Mouse (Mus musculus) embryonic facial prominence, embryonic 13.5 days (tissue): ENCODE measurements around the gene Xrcc6. TPM values are rescaled to one million over a fixed set of nuclear protein-coding genes. Genes with fewer than 3 reads are reported as not detected.

ENCODE experiments used
- ATAC-seq: fragments of 200-750 bp; cut with Nextera tagmentation; 2 replicates; pipeline ENCODE4 v1.8.0; 2017; ENCODE audit warnings: low read depth; ENCODE audit not compliant: insufficient number of reproducible peaks, insufficient read depth, low FRiP score, low TSS enrichment
- H3K27ac ChIP-seq: fragments of 300-500 bp; sonication (generic); 2 replicates; pipeline ENCODE4 v1.5.1; 2015; ENCODE audit warnings: moderate library complexity, mild to moderate bottlenecking, inconsistent platforms
- H3K27me3 ChIP-seq: fragments of 300-500 bp; sonication (generic); 2 replicates; pipeline ENCODE4 v1.6.1; 2015; ENCODE audit warnings: mild to moderate bottlenecking, inconsistent platforms
- H3K36me3 ChIP-seq: fragments of 300-500 bp; sonication (generic); 2 replicates; pipeline ENCODE4 v1.6.1; 2015; ENCODE audit warnings: mild to moderate bottlenecking, inconsistent platforms
- H3K4me1 ChIP-seq: fragments of 300-500 bp; sonication (generic); 2 replicates; pipeline ENCODE4 v1.6.1; 2015; ENCODE audit warnings: inconsistent platforms
- H3K4me2 ChIP-seq: fragments of 300-500 bp; sonication (generic); 2 replicates; pipeline ENCODE4 v1.6.1; 2015; ENCODE audit warnings: moderate library complexity, mild to moderate bottlenecking, inconsistent platforms
- H3K4me3 ChIP-seq: fragments of 300-500 bp; sonication (generic); 2 replicates; pipeline ENCODE4 v1.5.1; 2015; ENCODE audit warnings: mild to moderate bottlenecking, inconsistent platforms
- H3K9ac ChIP-seq: fragments of 300-500 bp; sonication (generic); 2 replicates; pipeline ENCODE4 v1.6.1; 2015; ENCODE audit warnings: mild to moderate bottlenecking, inconsistent platforms
- H3K9me3 ChIP-seq: fragments of 300-500 bp; sonication (generic); 2 replicates; pipeline ENCODE4 v1.6.1; 2016; ENCODE audit warnings: inconsistent platforms
- WGBS: fragments of 180-500 bp; shearing (Covaris S2); methylation state at CpG from one replicate; pipeline ENCODE4 v1.1.7; 2015; ENCODE audit warnings: mixed read lengths; 5-methylcytosine and 5-hydroxymethylcytosine counted together
- polyA plus RNA-seq: library from polyadenylated mRNA; unstranded; fragments of >200 nt; fragmentation: Nextera tagmentation; extraction: Ambion mirVana; gene quantifications from 2 replicates; pipeline ENCODE4 v1.2.1, GENCODE M21; 2015

Gene Xrcc6
- polyA plus RNA-seq, 1 experiment from 2014 or later = 98.2 TPM

DNA sequence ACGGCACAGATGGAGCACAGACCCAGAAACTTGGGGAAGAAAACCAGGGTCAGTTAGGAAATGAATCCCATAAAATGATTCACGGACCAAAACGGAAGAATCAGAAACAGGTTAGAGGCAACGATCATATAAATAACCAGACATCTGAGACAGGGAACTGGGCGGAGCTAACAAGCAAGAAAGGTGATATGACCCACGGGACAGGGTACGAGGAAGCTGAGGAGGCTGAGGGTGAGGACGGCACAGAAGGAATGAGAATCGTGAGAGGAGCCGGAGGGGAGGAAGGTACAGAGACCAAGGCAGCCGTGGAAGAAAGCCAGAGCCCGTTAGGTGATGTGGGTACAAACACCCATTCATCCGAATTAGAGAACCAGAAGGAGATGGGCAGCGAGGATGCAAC is 76.3 kb downstream of the Xrcc6 start:
- Histone ChIP-seq H3K4me3 (no peak overlapping the region), H3K27ac (no peak overlapping the region), H3K9ac (no peak overlapping the region; the same call in 1 of the 2 replicates), H3K4me2 (peak overlapping the region; percentile 42), H3K36me3 (no peaks in the 10 kb centered on the region), H3K4me1 (peaks cover 13% of the 10 kb centered on the region), H3K9me3 (no peaks in the 10 kb centered on the region), H3K27me3 (peaks cover 43% of the 10 kb centered on the region)
- no peak for ATAC-seq
- 20% methylated on average over 14 of the region's 14 CpGs for WGBS

DNA sequence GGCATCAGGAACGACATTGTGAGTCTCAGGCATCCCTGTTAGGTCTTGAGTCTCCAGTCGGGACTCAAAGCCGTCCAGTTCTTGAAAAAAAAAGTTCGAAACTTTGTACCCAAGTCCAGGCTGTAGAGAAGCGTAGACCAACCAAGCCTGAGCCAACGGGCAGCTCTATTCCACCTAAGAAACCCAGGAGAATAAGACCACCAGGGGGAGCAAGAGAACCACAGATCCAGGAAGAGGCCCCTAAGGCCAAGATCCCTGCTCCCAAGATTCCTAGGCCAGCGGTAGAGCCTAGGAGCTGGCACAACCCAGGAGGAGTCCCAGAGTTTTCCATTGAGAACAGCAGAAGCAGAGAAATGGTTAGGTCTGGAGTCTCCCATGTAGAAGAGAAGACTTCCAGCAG is 77.9 kb downstream of the Xrcc6 start:
- Histone ChIP-seq H3K9ac (0 out of 2 replicates have a peak overlapping the region, but pooled peaks have one; percentile 21), H3K27me3 (peaks cover 59% of the 10 kb centered on the region), H3K4me2 (0 out of 2 replicates have a peak overlapping the region, but pooled peaks have one; percentile 18), H3K27ac (no peak overlapping the region), H3K9me3 (no peaks in the 10 kb centered on the region), H3K4me1 (peaks cover 17% of the 10 kb centered on the region), H3K4me3 (no peak overlapping the region), H3K36me3 (no peaks in the 10 kb centered on the region)
- ATAC-seq = no peak
- WGBS = 21% methylated on average over 7 of the region's 7 CpGs

DNA sequence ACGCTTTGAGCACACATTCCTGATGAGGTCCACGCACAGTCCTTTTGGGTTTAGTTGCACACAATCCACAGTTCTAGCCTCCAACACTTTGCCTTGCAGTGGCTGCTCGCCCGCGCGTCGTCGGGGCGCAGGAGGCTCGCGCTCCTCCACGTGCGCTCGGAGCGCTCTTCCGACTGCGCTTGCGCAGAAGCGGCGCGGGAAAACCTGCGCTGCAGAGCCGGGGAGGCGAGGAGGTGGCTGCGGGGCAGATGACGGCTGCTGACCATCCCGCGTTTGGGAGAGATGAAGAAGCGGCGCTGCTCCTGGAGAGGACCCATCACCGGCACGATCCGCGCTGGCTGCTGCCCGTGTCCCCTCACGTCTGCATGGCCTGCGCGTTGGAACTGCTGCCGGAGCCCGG is 82.3 kb downstream of the Xrcc6 start, which contains the start of gene Mei1:
Gene Mei1, plus strand, starts transcription at position 99 of the 400 bp plus-strand sequence.
- no peak within 1 kb of the TSS for H3K9ac ChIP-seq
- H3K4me1 ChIP-seq = peaks cover 4% of the 10 kb centered on the region
- H3K9me3 ChIP-seq = no peaks in the 10 kb centered on the region
- peaks cover 53% of the 10 kb centered on the region for H3K27me3 ChIP-seq
- no peak within 1 kb of the TSS for H3K27ac ChIP-seq
- WGBS = 22% methylated on average over 40 of the region's 40 CpGs
- ATAC-seq = no peak
- no peaks in the 10 kb centered on the region for H3K36me3 ChIP-seq
- H3K4me2 ChIP-seq = peak within 1 kb of the TSS; percentile 46
- peak within 1 kb of the TSS; percentile 21 for H3K4me3 ChIP-seq

DNA sequence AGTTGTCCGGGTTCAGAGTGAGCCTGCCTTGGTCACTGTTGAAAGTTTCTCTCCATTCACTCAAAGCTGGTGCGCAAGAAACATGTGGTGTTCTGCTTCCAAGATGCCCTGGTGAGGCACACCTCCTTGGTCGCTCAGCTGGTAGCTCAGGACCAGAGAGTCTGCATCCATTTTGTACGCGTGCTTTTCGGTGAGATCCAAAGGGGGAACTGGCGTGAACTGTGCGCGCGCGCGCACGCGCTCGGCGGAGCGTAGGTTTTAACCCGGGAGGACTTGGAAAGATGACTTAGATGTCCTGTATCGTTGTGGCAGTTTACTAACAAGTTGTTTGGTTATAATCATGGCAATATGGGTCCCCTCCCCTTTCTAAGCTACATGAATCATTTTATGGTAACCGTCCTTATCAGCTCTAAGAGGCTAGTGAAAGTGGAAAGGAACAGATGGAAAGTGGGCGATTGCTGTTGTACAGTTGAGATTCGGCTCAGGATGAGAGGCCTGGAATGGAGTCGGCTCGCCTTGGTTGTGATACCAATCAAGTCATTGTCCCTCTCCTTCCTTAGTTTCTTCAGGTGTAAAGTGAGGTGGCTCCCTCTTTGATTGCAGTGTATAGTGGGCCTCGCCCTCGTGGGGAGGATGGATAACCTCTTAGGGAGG is 84.3 kb downstream of the Xrcc6 start:
- H3K36me3 ChIP-seq = no peaks in the 10 kb centered on the region
- no peak overlapping the region for H3K9ac ChIP-seq
- H3K27ac ChIP-seq = no peak overlapping the region
- peaks cover 4% of the 10 kb centered on the region for H3K4me1 ChIP-seq
- 89% methylated on average over 26 of the region's 26 CpGs for WGBS
- H3K27me3 ChIP-seq = peaks cover 49% of the 10 kb centered on the region
- H3K4me2 ChIP-seq = no peak overlapping the region
- no peak overlapping the region for H3K4me3 ChIP-seq
- no peaks in the 10 kb centered on the region for H3K9me3 ChIP-seq
- no peak for ATAC-seq

DNA sequence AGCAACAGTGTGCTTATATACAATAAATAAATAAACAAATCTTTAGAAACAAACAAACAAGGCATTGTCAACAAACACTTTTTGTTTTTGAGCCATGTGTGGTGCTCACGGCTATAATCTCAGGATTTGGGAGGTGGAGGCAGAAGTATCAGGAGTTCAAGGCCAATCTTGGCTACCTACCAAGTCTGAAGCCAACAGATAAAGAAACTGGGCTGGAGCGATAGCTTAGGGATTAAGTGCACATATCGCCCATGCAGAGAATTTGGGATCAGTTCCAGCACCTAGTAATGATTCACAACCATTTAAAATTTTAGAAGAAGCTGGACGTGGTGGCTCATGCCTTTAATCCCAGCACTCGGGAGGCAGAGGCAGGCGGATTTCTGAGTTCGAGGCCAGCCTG is 85.9 kb downstream of the Xrcc6 start:
- 85% methylated on average over 7 of the region's 7 CpGs for WGBS
- no peak for ATAC-seq
- Histone ChIP-seq H3K4me1 (peaks cover 4% of the 10 kb centered on the region), H3K4me3 (no peak overlapping the region), H3K9me3 (no peaks in the 10 kb centered on the region), H3K27me3 (peaks cover 43% of the 10 kb centered on the region), H3K9ac (no peak overlapping the region), H3K36me3 (no peaks in the 10 kb centered on the region), H3K27ac (no peak overlapping the region), H3K4me2 (no peak overlapping the region)

DNA sequence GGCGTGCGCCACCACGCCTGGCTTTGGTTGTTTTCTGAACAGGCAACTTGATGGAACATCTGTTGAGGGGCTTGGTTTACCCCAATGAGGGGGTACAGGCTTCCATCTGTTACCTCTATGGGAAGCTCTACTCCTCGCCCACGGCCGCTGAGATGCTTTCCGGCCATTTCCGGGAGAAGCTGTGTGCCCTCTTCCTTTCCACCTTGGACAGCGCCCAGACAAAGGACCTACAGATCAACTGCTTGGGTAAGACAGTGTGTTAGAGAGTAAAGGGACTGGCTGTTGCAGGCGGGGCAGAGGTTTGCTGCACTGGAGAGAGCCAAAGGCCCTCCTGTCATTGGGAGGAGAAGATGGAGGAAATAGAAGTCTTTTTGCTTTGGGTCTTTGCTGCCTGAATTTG is 92.2 kb downstream of the Xrcc6 start:
- WGBS = 49% methylated on average over 10 of the region's 10 CpGs
- no peaks in the 10 kb centered on the region for H3K9me3 ChIP-seq
- ATAC-seq = no peak

DNA sequence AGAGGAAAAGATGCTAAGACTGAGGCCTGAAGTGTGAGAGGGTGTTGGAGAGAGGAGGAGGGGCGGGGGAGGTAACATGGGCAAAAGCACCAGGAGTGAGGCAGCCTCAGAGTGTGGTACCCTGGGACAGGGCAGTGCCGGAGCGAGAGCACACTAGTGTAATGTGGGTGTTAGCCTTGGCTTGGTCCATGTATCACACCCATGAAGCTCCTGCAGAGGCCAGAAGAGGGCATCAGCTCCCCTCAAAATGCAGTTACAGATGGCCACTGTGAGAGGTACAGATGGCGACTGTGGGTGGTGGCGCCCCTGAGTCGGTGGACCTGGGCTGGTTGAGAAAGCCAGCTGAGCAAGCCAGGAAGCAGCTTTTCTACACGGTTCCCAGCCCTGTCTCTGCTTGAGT is 93.5 kb downstream of the Xrcc6 start:
- no peak overlapping the region for H3K9ac ChIP-seq
- H3K36me3 ChIP-seq = no peaks in the 10 kb centered on the region
- no peaks in the 10 kb centered on the region for H3K9me3 ChIP-seq
- no peaks in the 10 kb centered on the region for H3K4me1 ChIP-seq
- 36% methylated on average over 7 of the region's 7 CpGs for WGBS
- H3K4me2 ChIP-seq = no peak overlapping the region
- no peak overlapping the region for H3K4me3 ChIP-seq
- ATAC-seq = 0 out of 2 replicates have a peak, but pooled peaks have one; percentile 26
- H3K27me3 ChIP-seq = peaks cover 3% of the 10 kb centered on the region; the same call in 1 of the 2 replicates
- no peak overlapping the region for H3K27ac ChIP-seq

More for the DNA sequence above, 92.2 kb downstream of the Xrcc6 start:
- Histone ChIP-seq H3K36me3 (no peaks in the 10 kb centered on the region), H3K9ac (no peak overlapping the region), H3K4me1 (no peaks in the 10 kb centered on the region), H3K27ac (no peak overlapping the region), H3K27me3 (no peaks in the 10 kb centered on the region), H3K4me3 (no peak overlapping the region), H3K4me2 (no peak overlapping the region)

- ATAC-seq = no peak
- no peak overlapping the region for H3K27ac ChIP-seq
- 81% methylated on average over 9 of the region's 9 CpGs for WGBS
Observed at GRCm38 (mm10) chr15:82085606-82086005, 98.0 kb downstream of the Xrcc6 start.

DNA sequence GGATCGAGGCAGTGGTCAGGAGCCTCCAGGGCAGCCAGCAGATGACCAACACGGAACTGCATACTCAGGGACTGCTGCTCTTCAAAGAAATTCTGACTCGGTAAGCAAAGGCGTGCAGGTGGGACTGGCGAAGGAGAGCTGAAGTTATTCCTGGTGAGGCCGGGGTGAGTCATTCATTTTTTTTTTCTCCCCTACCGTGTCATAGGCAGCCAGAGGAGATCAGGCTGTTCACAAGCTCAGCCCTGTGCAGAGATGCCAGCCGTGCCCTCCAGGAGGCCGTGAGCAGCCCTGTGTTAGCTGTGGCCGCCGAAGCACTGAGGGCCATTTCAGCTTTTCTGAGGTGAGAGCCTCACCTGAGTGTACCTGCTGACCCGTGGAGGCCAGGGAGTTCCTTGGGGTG is 98.5 kb downstream of the Xrcc6 start:
- Histone ChIP-seq H3K27ac (no peak overlapping the region), H3K4me3 (no peak overlapping the region), H3K9me3 (no peaks in the 10 kb centered on the region), H3K4me2 (no peak overlapping the region), H3K27me3 (peaks cover 14% of the 10 kb centered on the region), H3K9ac (no peak overlapping the region), H3K4me1 (no peaks in the 10 kb centered on the region), H3K36me3 (no peaks in the 10 kb centered on the region)
- ATAC-seq = no peak
- WGBS = 82% methylated on average over 12 of the region's 12 CpGs

More at GRCm38 (mm10) chr15:82085606-82086005, 98.0 kb downstream of the Xrcc6 start:
- peaks cover 14% of the 10 kb centered on the region for H3K27me3 ChIP-seq
- H3K4me2 ChIP-seq = no peak overlapping the region
- H3K9ac ChIP-seq = no peak overlapping the region
- no peaks in the 10 kb centered on the region for H3K4me1 ChIP-seq
- H3K36me3 ChIP-seq = no peaks in the 10 kb centered on the region
- no peaks in the 10 kb centered on the region for H3K9me3 ChIP-seq
- no peak overlapping the region for H3K4me3 ChIP-seq

GRCm38 (mm10) chr15:82087266-82087665 is 99.6 kb downstream of the Xrcc6 start:
- Histone ChIP-seq H3K4me2 (no peak overlapping the region), H3K27ac (no peak overlapping the region), H3K27me3 (peaks cover 14% of the 10 kb centered on the region), H3K4me1 (no peaks in the 10 kb centered on the region), H3K4me3 (no peak overlapping the region), H3K36me3 (no peaks in the 10 kb centered on the region), H3K9me3 (no peaks in the 10 kb centered on the region), H3K9ac (no peak overlapping the region)
- WGBS = 9% methylated on average over 10 of the region's 10 CpGs
- ATAC-seq = no peak
